Mouse (Mus musculus) stomach, postnatal 0 days (tissue): ENCODE data around the gene Creg1.
"Not testable (repeated sequence)": the region's sequence is repeated elsewhere in the genome, so short reads cannot be mapped to it uniquely, and the experiment has no call there.

Experiments
- CTCF ChIP-seq: IDR thresholded peaks from 2 replicates; pipeline ENCODE4 v1.5.1; 2016; ENCODE audit warnings: antibody characterized with exemption, low read depth, mild to moderate bottlenecking, moderate library complexity
- EP300 ChIP-seq: optimal IDR thresholded peaks from 2 replicates; pipeline ENCODE3; 2016; ENCODE audit warnings: antibody characterized with exemption

DNA sequence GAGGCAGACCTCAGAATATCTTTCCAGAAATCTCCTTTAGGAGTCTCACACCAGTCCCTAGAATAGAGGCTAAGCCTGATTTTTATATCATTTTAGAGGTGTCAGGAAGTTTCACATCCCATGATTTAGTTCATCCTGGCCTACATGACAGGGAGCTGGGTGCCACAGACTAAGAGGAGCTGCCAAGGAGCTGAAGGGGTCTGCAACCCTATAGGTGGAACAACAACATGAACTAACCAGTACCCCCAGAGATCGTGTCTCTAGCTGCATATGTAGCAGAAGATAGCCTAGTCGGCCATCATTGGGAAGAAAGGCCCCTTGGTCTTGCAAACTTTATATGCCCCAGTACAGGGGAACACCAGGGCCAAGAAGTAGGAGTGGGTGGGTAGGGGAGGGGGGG, 1.0 kb upstream of the Creg1 start:
- not testable (repeated sequence) for TF ChIP-seq CTCF, EP300
